Mouse (Mus musculus): ENCODE results near the gene Atxn1l. TPM values are rescaled to one million over a fixed set of nuclear protein-coding genes. Genes with fewer than 3 reads are reported as not detected.

The Atxn1l gene
- total RNA-seq, 2 experiments from 2014 or later: 25.1 to 25.4 TPM

DNA sequence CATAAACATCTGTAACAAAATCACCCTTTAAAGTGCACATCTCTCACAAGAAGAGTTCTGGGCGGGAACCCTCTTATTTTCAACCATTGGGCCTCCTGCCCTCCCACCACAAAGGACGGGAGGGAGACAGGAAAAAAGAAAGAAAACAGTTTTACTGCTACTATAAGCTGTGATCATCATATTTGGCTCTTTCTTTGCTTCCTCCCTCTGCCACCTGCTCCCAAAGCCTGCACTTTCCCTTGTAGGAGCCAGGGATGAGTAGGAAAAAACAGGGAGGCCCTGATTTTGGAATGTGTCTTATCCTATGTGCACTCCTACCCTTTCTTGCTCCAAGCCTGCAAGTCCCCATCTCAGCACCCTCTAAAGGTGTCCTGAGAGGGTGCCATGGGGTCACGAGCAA is 6.5 kb downstream of the Atxn1l start:
- DNase-seq: no peak

DNA sequence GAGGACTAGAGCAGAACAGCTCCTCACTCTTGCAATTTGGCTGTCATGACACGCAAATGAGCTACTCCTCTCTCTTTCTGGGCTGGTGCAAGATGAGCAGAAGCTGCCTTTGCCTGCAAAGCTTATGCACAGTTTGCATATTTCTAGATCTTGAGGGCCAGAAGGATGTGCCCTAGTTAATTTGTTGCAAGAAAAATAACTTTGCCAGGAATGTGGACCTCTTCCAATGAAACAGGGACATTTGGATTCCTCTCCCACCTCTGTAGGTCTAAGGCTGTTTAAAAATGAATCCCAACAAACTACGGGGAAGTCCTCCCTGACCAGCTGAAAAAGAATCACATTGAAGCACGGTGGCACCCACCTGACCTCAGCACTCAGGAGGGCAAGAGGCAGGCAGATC is 12.4 kb downstream of the Atxn1l start:
- DNase-seq: no peak

DNA sequence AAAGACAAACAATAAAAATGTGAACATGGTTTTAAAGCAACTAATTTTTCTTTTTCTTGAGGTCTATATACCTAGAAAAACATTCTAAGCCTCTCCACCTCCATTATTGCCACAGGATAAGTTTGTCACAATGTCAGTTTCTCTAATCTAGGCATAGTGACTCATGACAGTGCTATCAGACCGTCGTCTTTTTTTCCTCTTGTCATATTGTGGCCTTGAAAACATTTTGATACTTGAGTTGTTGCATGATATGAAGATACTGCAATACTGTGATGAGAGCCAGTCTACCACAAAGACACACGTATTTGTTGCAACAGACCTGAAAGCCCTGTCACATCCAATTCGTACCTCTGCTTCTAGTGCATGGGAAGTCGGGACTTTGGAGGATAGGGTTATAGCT is 22.6 kb downstream of the Atxn1l start:
- no peak for DNase-seq

DNA sequence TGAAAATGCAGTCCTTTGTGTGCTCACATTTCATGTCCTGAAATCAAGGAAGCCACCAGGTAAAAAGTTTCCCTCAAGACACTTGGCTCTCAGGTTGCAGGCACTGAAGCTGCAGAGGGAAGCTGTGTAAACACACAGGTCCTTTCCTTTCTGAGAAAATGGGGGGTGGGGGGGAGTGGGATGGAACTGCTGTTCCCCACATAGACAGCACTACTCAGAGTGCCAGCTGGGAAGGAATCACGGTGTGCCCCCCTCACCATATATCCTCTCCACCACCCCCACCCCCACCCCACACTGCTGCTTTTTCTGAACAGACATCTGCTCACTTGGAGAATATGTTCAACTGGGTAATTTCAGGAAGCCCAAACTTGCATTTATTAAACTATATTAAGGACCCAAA is 25.0 kb downstream of the Atxn1l start:
- DNase-seq: no peak

DNA sequence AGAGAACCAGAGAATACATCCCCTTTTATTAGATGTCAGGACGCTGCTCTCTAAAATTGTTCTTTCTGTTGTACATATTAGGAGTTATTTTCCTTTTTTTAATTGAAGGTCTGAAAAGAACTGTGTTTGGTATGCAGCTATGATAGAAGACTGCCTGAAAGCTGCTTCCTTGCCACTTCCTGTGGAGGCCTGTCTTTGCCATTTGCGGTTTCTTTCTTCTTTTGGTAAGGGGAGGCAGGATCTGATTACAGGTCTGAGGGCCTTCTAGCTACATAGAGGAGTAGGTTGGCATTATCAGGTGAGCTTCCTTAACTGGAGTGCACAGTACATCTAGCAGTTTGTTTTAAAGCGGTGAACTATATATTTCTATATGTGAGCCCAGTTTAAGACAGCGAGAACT is 29.6 kb downstream of the Atxn1l start:
- no peak for DNase-seq

DNA sequence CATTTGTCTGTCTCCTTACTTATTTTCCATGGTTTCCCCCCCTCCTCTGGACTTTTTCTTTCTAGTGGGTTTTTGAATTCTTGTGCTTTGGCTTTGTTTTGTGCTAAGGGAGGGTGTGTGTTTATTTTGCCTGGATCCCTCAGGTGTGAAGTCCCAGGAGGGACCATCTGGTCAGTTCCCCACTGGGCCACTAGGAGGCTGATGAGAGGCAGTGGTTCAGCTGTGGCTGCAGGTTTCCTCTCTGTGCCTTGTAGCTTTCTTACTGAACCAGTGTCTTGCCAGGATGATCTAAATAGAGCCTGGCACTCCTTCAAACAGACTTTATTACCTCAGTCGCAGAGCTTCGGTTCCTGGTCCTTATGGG is 30.7 kb downstream of the Atxn1l start:
- peak; percentile 71 for DNase-seq

DNA sequence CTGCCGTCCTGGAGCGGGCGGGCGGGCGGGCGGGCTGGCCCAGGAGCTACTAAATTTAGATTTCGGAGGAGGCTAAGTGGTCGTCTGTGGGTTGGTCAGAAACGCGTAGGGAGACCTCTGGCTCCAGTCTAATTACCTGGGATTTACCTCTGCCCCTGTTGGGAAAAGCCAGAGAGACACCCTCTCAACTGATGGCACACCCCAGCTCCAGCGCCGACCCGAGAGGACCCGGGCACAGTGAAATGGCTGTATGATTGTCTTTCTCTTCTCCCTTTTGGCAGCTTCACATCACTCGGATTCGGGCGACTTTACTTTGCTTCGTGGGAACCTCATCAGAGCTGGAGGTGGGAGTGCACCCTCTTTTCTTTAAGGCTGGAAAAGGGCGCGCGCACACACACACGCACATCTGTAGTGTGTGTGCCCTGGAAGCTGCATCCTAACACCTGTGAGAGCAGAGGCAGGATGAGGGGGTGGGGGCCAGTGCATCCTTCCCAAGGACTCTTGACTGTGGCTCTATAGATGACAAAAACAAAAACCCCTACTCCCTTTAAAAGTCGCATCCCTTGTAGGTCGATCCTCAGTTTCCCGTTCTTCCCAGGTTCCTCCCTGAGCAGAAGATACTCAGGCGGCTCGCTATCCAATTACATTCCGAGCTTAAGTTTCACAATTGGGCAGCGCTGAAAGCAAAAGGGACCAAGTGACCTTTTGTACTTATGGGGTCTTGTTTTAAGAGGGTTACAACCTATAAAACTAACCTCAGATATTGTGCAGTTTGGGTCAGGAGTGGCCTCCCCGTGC is 31.3 kb downstream of the Atxn1l start:
- peak; percentile 12 for DNase-seq

DNA sequence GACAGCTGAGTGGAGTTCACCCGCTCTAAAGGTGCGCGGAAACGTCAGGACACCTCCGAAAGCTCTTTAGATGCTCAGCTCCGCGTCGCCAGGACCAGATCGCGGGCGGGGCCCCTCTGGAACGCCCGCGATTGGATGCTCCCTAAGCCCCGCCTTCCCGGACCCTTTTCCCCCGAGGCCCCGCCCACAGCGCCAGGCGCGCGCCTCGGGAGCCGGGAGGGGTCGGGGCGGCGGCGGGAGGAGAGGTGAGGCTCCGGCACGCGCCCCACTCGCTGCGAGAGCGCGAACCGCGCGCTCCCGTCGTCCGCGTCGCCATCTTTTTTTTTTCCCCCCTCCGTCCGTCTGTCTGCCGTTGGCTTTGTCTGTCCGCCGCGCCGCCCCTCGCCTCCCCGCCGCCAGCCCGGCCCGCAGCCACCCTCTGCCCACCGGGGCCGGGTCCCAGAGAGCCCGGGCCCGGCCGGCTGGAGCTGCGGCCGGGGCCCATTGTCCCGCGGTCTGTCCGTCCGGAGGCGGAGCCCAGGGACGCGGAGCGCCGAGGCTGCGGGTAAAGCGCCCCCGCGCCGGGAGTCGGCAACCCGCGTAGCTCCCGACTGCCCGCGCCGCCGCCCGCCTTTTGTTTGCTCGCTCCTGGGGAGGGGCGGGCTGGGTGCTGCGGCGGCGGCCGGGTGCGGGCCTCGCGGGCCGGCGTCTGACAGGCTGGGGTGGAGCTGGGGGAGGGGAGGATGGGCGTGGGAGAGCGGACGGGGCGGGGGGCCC is 32.0 kb downstream of the Atxn1l start, which contains the start of gene Zfp821:
Zfp821 (plus strand) TSS at position 227 of the 756 bp plus-strand sequence.
- DNase-seq: peak; percentile 91

DNA sequence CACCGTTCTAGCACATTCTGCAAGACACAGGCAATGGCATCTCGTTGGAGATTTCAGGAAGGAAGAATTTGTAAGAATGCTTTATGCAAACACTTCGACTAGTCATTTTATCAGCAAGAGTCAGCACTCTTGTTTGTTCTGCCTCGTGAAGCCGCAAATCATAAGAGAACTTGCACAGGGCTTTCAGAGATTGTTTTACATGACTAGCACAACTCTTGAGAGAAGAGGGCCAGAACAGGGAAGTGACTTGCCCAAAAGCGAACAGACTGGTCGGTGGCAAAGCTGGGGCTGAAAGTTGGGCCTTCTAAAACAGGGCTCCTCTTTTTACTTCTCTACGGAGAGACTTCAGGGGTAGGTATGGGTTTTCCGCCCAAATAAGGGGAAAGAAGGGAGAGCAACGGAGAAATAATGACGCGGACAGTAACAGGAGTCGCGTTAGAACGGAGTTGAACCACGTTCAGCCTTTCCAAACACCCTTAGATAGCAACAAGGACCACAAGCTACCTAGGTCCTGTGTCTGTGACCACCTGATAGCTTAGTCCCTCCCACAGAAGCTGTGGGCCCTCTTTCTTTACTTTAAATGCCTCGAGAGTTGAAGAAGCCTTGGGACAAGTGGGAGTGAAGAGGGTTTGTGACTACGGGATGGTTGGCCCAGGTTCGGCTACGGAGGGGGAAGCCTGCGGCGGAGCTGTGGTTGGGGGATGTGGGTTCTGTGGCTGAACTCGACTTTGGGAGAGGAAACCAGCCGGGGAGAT is 32.8 kb downstream of the Atxn1l start:
- no peak for DNase-seq

DNA sequence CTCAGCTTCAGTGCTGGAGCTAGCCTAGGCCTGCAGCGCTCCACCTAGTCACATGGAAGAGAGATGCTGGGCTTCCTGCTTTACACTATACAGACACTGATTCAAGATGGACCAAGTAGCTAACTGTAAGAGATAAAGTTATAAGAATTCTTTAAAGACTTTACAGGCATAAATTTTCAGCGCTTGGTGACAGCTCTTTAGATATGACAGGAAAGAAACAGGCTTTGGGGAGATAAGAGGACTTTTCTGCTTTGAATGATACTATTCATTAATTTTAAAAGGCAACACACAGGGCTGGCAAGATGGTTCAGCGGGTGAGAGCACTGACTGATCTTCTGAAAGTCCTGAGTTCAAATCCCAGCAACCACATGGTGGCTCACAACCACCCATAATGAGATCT is 39.1 kb downstream of the Atxn1l start:
- no peak for DNase-seq

DNA sequence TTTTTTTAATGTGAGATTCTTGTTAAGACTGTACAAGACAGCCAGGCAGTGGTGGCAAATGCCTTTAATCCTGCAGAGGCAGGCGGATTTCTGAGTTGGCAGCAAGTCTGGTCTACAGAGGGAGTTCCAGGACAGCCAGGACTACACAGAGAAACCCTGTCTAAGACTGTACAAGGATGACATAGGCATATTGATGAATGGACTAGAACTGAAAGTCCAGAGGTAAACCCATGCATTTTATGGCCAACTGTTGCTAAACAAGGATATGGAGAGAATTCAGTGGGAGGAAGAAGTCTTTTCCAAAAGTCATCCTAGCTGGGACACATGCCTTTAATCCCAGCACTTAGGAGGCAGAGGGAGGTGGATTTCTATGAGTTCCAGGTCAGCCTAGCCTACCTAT is 39.8 kb downstream of the Atxn1l start:
- DNase-seq: no peak

DNA sequence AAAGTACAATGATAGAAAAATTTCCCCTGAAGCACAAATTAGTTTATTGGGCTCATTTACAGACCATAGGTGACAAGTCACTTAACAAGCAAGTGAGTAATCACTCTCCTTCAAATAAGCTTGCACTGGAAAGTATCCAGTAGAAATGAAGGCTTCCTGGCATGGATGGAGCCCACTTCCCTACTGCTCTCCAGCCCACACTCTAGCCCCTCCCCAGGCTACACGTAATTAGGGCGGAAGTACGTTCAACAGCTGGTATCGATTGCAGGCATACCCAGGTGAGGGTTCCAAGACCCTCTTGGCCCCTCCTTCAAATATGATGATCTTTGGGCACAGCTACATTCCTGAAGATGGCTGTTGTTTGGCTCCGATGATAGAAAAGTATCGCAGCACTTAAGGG is 43.4 kb downstream of the Atxn1l start:
- no peak for DNase-seq

DNA sequence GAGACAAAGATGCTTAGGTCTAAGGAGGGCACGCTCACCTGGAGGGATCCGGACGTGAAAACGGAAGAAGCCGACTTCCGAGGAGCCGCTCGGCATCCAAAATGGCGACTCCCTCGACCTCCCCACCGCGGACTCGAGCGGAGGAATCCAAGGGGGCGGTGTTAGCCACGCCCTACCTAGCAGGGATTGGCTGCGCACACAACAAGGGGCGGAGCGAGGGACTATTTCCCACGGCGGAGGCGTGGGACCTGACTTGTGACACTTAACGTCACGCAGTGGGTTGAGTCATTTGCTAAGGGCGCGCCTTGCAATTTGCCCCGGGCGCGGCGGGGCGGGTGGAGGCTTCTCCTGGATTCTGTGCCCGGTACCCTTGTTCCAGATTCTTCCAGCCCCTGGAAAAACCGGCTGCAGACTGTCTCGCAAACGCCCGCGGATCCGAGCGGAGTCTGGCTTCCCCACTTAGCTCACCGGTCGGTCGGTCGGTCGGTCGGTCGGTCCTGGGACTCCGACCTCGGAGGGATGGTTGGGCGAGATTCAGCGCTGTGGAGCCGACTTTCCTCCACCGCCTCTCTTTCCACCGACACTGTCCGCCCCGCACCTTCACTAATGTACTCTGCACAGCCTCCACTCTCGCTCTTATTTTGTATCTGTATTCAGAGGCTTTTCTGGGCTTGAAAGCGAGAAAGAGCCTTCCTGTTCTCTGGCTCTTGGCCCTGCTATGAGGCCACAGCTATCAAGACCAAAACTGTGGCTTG is 44.2 kb downstream of the Atxn1l start, which contains the start of gene Ist1:
Ist1 (minus strand) TSS at position 115 of the 755 bp plus-strand sequence.
- DNase-seq: peak; percentile 98

DNA sequence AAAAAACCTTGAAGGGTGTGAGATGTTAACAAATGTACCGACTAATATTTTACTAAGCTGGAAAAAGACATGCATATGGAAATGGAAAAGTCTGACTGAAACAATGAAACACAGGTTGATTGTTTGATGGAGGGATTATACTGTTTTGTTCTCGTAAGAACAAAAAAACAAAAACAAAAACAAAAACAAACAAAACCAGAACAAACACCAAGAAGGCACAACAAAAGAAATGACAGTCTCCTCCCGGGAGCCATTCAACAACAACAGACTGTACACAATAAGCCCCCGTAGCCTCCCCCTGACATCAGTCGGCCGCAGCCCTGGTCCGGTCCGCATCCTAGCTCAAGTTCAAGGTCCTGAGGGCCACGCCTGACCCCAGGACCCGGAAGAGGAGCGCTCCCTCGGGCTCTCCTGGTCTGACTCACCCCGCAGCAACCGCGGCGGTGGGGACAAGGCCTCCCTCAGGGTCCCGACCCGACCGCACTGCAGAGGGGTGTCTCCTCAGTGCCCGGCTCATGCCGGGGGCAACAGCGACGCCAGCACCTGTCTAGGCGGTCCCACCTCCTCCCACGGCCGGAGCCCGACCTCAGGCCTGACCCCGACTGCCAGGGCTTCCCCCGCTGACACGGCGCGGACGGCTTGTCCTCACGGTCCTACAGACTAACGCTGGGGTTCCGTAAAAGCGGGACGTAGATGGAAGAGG is 44.9 kb downstream of the Atxn1l start:
- DNase-seq: no peak

DNA sequence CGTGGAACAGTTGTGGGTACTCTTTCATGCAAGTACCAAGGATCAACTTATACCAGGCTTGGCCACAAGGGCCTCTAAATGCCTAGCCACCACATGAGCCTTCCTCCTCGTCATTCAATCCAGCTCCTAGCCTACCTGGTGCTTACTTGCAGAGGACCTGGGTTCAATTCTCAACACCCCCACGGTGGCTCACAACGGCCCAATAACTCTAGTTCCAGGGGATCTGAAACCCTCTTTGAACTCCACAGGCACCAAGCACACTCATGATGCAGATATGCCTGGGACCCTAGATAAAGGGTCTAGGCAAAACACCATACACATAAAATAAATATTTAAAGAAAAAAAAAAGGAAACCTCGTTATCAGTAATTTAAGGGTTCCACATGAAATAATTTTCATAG is 45.8 kb downstream of the Atxn1l start:
- no peak for DNase-seq

DNA sequence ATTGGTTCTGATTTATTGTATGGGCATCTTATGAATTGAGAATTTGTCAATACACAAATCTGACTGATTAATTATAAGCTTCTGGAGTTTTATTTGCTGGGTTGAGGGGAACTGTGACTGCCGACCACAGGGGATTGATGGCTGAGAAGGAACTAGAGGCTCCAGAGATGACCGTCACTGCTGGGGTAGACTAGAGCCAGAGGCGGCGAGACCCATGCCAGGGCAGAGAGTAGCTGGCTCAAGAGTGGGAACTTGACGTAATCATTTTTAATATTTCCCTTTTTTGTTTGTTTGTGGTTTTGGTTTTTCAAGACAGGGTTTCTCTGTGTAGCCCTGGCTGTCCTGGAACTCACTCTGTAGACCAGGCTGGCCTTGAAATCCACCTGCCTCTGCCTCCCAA is 50.3 kb downstream of the Atxn1l start:
- DNase-seq: no peak

DNA sequence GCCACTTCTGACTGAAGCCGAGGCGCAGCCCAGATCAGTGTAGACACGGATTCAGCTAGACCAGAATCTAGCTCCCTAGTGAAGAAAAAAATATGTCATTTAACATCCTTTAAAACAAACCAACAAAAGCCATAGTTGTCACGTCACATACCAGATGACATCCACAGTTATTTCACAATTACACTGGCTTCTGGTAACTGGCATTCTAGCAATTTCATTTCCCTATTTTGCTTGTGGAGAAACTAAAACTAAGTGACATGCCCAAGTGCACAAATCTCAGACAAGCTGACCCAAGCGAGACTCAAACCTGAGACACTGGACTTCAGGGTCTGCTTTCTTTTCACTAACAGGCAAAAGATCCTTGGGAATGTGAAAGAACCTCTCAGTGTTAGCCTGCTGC is 55.4 kb downstream of the Atxn1l start:
- no peak for DNase-seq

DNA sequence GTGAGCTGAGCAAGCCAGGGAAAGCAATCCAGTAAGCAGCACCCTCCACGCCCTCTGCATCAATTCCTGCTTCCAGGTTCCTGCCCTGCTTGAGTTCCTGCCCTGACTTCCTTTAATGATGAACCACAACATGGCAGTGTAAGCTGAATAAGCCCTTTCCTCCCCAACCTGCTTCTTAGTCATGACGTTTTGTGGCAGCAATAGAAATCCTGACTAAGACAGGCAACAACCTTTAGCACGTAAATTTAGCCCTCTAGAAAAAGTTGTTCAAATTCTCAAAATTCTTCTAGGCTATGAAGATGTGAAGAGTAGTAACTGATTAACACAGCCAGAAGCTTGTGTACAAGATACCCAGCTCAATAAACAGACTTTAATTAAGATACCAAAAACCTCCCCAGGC is 56.0 kb downstream of the Atxn1l start:
- DNase-seq: no peak
